Mouse (Mus musculus) heart, postnatal 0 days (tissue): Measurements from ENCODE around the gene Prrt3. TPM values are rescaled to one million over a fixed set of nuclear protein-coding genes. Genes with fewer than 3 reads are reported as not detected.

Experiments
- ATAC-seq: fragments of 200-750 bp; cut with Nextera tagmentation; 2 replicates; pipeline ENCODE4 v1.8.0; 2017; ENCODE audit warnings: low read depth, moderate number of reproducible peaks, moderate library complexity; ENCODE audit not compliant: insufficient read depth
- DNase-seq: peaks from one replicate; pipeline ENCODE4 v3.0.0-alpha.2; 2016; ENCODE audit warnings: low spot score
- H3K27ac ChIP-seq: fragments of 300-500 bp; sonication (generic); 2 replicates; pipeline ENCODE4 v1.5.1; 2014; ENCODE audit warnings: low read depth, mild to moderate bottlenecking
- H3K27me3 ChIP-seq: fragments of 300-500 bp; sonication (generic); 2 replicates; pipeline ENCODE4 v1.6.1; 2014; ENCODE audit warnings: low read length, mixed read lengths; ENCODE audit not compliant: control insufficient read depth, insufficient read depth
- H3K36me3 ChIP-seq: fragments of 300-500 bp; sonication (generic); replicated peaks from 2 replicates; pipeline ENCODE4 v1.6.1; 2014; ENCODE audit warnings: low read length, mixed read lengths; ENCODE audit not compliant: control insufficient read depth, insufficient read depth
- H3K4me1 ChIP-seq: fragments of 300-500 bp; sonication (generic); 2 replicates; pipeline ENCODE4 v1.6.1; 2014; ENCODE audit warnings: antibody characterized with exemption; ENCODE audit not compliant: control insufficient read depth, insufficient read depth
- H3K4me2 ChIP-seq: fragments of 300-500 bp; sonication (generic); 2 replicates; pipeline ENCODE4 v1.6.1; 2014; ENCODE audit warnings: low read depth, mild to moderate bottlenecking, low read length, moderate library complexity
- H3K4me3 ChIP-seq: fragments of 300-500 bp; sonication (generic); 2 replicates; pipeline ENCODE4 v1.5.1; 2014; ENCODE audit warnings: low read depth, low read length
- H3K9ac ChIP-seq: fragments of 300-500 bp; sonication (generic); replicated peaks from 2 replicates; pipeline ENCODE4 v1.6.1; 2014; ENCODE audit warnings: low read depth, low read length, mixed read lengths
- H3K9me3 ChIP-seq: fragments of 300-500 bp; sonication (generic); replicated peaks from 2 replicates; pipeline ENCODE4 v1.6.1; 2016; ENCODE audit warnings: low read length; ENCODE audit not compliant: control insufficient read depth
- CTCF ChIP-seq: IDR thresholded peaks from 2 replicates; pipeline ENCODE4 v1.5.1; 2016; ENCODE audit warnings: antibody characterized with exemption, control low read depth, low read depth
- EP300 ChIP-seq: IDR thresholded peaks from 2 replicates; pipeline ENCODE4 v1.6.1; 2016; ENCODE audit warnings: antibody characterized with exemption, low read depth
- WGBS: fragments of 180-500 bp; shearing (Covaris S2); extraction: QIAGEN DNeasy Blood & Tissue Kit; methylation state at CpG from one replicate; pipeline ENCODE4 v1.1.7; 2014; 5-methylcytosine and 5-hydroxymethylcytosine counted together
- polyA plus RNA-seq: library from polyadenylated mRNA; unstranded; fragments of >200 nt; fragmentation: Nextera tagmentation; extraction: Ambion mirVana; gene quantifications from 2 replicates; pipeline ENCODE4 v1.2.1, GENCODE M21; 2015
- total RNA-seq: library from RNA; depleted of rRNA; stranded (reverse); fragments of >200 nt; gene quantifications from 2 replicates; pipeline ENCODE4 v1.2.3, GENCODE M21; 2014; ENCODE audit warnings: low replicate concordance

Gene Prrt3
- total and polyA plus RNA-seq, 2 experiments from 2014 or later = 0.20 TPM; not detected in 1

DNA sequence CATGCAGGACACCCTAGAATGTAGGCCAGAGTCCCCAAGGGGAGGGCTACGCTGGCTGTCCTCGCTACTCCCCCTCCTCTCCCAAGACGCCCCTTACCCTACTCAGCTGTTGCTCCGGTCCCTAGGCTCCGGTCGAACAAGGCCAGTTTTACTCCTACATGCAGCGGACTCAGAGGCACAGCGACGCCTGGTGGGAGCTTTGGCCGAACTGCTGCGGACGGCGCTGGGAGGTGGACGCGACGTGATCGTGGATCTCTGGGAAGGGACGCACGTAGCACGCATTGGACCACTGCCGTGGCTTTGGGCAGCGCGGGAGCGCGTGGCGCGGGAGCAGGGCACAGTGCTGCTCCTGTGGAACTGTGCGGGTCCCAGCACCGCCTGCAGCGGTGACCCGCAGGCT lies 32.3 kb downstream of the Prrt3 start:
- TF ChIP-seq EP300 = no peak
- TF ChIP-seq CTCF = peak; percentile 86
- Histone ChIP-seq H3K4me1 (peaks cover 20% of the 10 kb centered on the region; the same call in 1 of the 2 replicates), H3K9ac (peak overlapping the region; percentile 22), H3K4me3 (peak overlapping the region; percentile 43), H3K9me3 (no peaks in the 10 kb centered on the region), H3K27me3 (peaks cover 12% of the 10 kb centered on the region; the same call in 1 of the 2 replicates), H3K36me3 (no peaks in the 10 kb centered on the region), H3K4me2 (peak overlapping the region; percentile 74), H3K27ac (no peak overlapping the region)
- ATAC-seq (peak; percentile 80), DNase-seq (peak; percentile 45)
- WGBS = 2% methylated on average over 31 of the region's 31 CpGs

GRCm38 (mm10) chr6:113469021-113469420 lies 32.7 kb downstream of the Prrt3 start:
- DNase-seq = peak; percentile 53
- ATAC-seq = peak; percentile 77

GRCm38 (mm10) chr6:113468512-113468911 lies 33.2 kb downstream of the Prrt3 start:
- Histone ChIP-seq H3K9ac (no peak overlapping the region), H3K27me3 (peaks cover 12% of the 10 kb centered on the region; the same call in 1 of the 2 replicates), H3K9me3 (no peaks in the 10 kb centered on the region), H3K4me3 (no peak overlapping the region), H3K36me3 (no peaks in the 10 kb centered on the region), H3K4me1 (peaks cover 20% of the 10 kb centered on the region; the same call in 1 of the 2 replicates), H3K27ac (no peak overlapping the region), H3K4me2 (no peak overlapping the region)
- 70% methylated on average over 3 of the region's 3 CpGs for WGBS
- no peak for TF ChIP-seq EP300
- no peak for TF ChIP-seq CTCF
- ATAC-seq (no peak), DNase-seq (no peak)

More at GRCm38 (mm10) chr6:113469021-113469420, 32.7 kb downstream of the Prrt3 start:
- 11% methylated on average over 9 of the region's 9 CpGs for WGBS
- Histone ChIP-seq H3K4me1 (peaks cover 20% of the 10 kb centered on the region; the same call in 1 of the 2 replicates), H3K4me2 (peak overlapping the region; percentile 74), H3K27me3 (peaks cover 12% of the 10 kb centered on the region; the same call in 1 of the 2 replicates), H3K27ac (no peak overlapping the region), H3K9ac (peak overlapping the region; percentile 22), H3K4me3 (peak overlapping the region; percentile 43), H3K9me3 (no peaks in the 10 kb centered on the region), H3K36me3 (no peaks in the 10 kb centered on the region)
- TF ChIP-seq EP300 = no peak
- peak; percentile 78 for TF ChIP-seq CTCF

DNA sequence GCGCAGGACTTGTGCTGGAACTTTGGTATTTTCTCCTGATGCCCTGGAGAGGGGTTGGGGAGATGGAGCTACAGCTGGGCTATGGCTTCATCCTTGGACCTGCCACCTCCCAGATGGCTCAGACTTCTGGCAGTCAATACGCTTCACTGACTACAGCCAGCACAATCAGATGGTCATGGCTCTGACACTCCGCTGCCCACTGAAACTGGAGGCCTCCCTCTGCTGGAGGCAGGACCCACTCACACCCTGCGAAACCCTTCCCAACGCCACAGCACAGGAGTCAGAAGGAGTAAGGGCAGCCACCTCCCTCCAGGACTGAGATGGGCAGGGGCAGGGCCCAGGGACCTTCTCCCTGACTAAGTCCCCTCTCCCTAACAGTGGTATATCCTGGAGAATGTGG lies 36.1 kb downstream of the Prrt3 start:
- WGBS = 39% methylated on average over 5 of the region's 5 CpGs
- DNase-seq = peak; percentile 14

DNA sequence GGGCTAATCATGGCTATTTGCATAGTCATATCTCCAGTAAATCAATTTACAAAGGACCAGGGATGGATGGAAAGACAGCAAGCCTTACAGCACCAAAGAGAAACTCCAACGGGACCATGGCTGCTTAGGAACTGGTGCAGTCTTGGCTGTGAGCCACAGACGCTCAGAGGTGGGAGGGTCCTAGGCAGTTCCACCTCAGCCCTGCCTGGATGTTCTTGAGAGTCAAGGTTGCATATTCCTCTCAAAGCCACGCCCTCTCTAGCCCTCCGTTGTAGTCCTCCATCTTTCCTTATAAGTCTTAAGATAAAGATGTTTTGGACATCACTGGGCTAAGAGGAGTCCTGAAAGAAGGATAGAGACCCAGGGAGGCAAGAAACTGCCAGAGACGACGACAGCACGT lies 37.7 kb downstream of the Prrt3 start:
- H3K27me3 ChIP-seq = 0 out of 2 replicates have a peak, but pooled peaks cover 3% of the 10 kb centered on the region
- no peak for DNase-seq
- H3K4me2 ChIP-seq = no peak overlapping the region
- H3K9ac ChIP-seq = no peak overlapping the region
- TF ChIP-seq EP300 = no peak
- no peak for TF ChIP-seq CTCF
- ATAC-seq = no peak
- H3K36me3 ChIP-seq = no peaks in the 10 kb centered on the region
- no peaks in the 10 kb centered on the region for H3K9me3 ChIP-seq
- H3K27ac ChIP-seq = no peak overlapping the region
- H3K4me3 ChIP-seq = no peak overlapping the region
- H3K4me1 ChIP-seq = no peaks in the 10 kb centered on the region
- WGBS = 49% methylated on average over 7 of the region's 7 CpGs

More for the DNA sequence above, 36.1 kb downstream of the Prrt3 start:
- no peak overlapping the region for H3K4me3 ChIP-seq
- H3K4me1 ChIP-seq = 0 out of 2 replicates have a peak, but pooled peaks cover 5% of the 10 kb centered on the region
- H3K27me3 ChIP-seq = peaks cover 12% of the 10 kb centered on the region; the same call in 1 of the 2 replicates
- no peak overlapping the region for H3K27ac ChIP-seq
- H3K4me2 ChIP-seq = no peak overlapping the region
- no peaks in the 10 kb centered on the region for H3K9me3 ChIP-seq
- no peak overlapping the region for H3K9ac ChIP-seq
- peak; percentile 58 for TF ChIP-seq CTCF
- no peak for TF ChIP-seq EP300
- no peak for ATAC-seq
- H3K36me3 ChIP-seq = no peaks in the 10 kb centered on the region

DNA sequence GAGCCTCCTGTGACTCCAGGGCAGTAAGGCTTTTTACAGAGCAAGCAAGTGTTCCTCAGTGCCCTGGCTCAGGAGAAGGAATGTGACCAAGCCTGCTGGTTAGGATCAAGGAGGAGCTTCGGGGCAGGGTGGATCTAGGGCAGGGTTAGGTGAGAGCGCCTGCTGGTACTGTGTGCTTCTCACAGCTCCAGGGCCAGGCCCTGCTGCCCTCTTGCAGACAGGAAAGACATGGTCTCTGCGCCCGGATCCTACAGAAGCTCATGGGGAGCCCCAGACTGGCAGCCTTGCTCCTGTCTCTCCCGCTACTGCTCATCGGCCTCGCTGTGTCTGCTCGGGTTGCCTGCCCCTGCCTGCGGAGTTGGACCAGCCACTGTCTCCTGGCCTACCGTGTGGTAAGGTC lies 43.1 kb downstream of the Prrt3 start:
- Histone ChIP-seq H3K4me1 (no peaks in the 10 kb centered on the region), H3K4me3 (no peak overlapping the region), H3K4me2 (no peak overlapping the region), H3K36me3 (no peaks in the 10 kb centered on the region), H3K9me3 (no peaks in the 10 kb centered on the region), H3K27ac (no peak overlapping the region), H3K27me3 (no peaks in the 10 kb centered on the region), H3K9ac (no peak overlapping the region)
- DNase-seq (no peak), ATAC-seq (no peak)
- 53% methylated on average over 10 of the region's 10 CpGs for WGBS
- TF ChIP-seq EP300 (no peak), CTCF (no peak)
